Mouse (Mus musculus): ENCODE data around the gene Tecpr1. TPM values are rescaled to one million over a fixed set of nuclear protein-coding genes. Genes with fewer than 3 reads are reported as not detected.
A peak's percentile ranks its signal among the peaks of the same experiment; 100 is the strongest.

The Tecpr1 gene
- total RNA-seq, 2 experiments from 2014 or later, result 31.2 to 32.4 TPM

DNA sequence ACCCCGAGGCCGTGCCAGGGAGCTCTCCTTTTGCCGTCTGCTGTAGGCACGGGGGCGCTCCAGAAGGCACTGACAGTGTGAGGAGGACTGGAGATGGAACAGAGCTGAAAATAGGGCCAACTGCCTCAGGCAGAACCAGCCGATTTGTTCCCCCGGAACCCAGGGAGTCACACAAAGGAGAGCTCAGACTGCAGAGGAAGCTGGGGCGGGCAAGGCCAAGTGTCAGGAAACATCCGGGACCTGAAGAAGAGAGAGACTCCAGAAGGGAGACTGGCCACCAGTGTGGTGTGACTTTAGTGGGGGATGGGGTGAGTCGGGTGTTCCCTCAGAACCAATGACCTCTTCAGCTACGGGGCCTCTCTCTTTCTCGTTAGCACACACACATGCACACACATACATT, 4.1 kb downstream of the Tecpr1 start:
- peak; percentile 24 to 32 for DNase-seq
- intact Hi-C loops (cut with DNase I), result no loop called here

DNA sequence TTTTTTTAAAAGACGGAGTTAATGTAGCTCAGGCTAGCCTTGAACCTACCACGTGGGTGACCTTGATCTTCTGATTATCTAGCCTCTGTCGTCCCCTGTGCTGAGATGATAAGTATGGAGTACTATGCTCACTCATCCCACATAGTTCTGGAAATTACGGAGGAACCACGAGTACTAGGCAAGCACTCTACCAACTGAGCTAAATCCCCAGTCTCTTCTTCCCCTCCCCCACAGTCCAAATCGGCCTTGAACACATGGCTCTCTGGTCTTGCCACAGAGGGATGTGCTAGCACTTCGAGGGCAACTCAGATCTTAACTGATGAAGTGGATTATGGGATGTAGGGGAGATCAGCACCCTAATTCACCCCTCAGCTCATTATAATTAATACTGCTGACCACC, 5.4 kb downstream of the Tecpr1 start:
- intact Hi-C loops (cut with DNase I), result no loop called here
- no peak for DNase-seq

DNA sequence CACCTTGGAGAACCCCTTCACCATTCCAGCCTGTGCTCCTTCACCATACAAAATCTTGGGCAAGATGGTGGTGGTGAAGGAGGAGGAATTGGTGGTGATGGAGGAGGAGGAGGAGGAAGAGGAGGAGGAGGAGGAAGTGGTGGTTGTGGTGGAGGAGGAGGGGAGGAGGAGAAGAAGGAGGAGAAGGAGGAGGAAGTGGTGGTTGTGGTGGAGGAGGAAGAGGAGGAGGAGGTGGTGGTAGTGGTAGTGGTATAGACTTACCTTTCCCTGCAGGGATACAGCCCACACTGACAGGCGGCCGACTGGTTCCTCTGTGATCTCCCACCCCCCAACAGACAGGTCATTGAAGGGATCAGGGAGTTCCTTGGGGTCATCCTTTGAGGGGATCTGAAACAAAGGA, 7.4 kb downstream of the Tecpr1 start:
- no peak for DNase-seq
- intact Hi-C loops (cut with DNase I), result no loop called here

DNA sequence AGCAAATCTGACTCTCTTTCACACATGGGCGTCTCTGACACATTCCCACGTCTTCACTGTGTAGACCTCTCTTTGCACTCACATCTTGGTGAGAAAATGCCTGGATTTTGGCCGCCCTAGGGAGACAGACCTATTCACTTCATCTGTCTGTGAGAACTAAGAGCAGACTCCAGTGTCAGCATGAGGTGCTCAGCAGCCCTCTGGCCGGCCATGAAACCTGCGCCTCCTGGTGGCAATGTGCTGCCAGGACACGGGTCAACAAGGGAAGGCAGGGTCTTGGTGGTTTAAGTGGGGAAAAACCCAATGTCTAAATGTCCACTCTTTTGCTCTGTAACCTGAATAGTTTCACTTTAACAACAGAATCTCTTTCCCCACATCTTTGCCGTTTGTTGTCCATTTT, 9.0 kb downstream of the Tecpr1 start:
- peak; percentile 64 to 82 for DNase-seq
- intact Hi-C loops (cut with DNase I), result loop anchor here (5.0 kb wide), 1 partner anchor 172 kb away; no protein-coding TSS in a partner anchor

DNA sequence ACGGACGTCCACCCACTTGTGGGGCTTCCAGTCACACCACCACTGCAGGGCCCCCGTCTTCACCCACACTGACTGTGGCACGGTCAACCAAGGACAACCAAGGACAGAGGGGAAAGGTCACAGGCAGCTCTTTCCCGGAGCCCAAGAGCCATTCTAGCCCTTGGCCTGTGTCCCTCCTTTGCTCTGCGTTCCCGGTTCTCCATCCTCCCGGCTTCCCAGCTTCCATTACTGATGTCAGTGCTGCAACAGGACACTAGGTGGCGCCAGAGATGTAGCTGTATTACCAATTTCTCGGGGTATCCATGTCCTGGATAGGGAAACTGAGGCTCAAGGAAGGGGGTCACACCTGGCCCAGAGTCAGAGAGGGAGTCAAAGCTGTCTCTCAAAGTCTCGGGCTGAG, 15.9 kb downstream of the Tecpr1 start:
- DNase-seq, result peak in 1 of 2 experiments; percentile 64
- intact Hi-C loops (cut with DNase I), result loop anchor here (2.0 kb wide), 1 partner anchor 527 kb away; no protein-coding TSS in a partner anchor

DNA sequence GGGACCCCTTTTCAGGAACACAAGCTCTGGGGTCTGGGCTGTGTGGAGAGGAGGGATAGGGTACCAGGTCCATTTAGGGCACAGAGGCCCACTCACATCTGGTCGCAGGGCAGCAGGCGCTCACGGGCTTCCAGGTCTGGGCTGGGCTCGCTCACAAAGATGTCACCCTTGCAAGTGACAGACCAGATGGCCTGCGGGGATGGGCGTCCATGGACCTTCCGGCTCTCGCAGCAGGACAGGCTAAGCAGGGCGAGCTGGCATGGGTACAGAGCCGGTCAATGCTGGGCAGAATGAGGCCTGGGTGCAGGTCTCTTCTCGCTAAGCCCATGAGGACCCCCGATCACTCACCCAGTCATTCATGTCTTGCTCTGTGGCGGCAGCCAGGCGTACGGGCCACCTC, 17.3 kb downstream of the Tecpr1 start:
- intact Hi-C loops (cut with DNase I), result loop anchor here (2.0 kb wide), 1 partner anchor 529 kb away; no protein-coding TSS in a partner anchor
- no peak for DNase-seq

DNA sequence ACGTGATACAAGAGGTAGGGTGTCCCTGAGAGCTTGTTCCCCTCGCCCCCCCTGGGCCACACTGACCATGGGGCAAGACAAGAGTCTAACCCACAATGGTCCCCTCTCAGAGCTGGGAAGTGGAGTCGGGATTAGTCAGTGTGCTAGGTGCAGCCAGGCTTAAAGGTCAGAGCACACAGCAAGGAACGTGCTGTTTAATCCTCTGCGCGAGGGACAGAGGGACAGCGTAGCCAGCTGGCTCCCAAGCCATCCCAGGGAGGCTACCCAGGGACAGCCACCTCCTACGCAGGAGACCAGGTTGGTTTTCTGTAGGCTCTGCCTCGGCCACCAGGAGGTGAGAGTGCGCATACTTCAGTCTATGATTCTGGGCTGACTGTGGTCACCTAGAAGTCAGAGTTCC, 18.5 kb downstream of the Tecpr1 start:
- DNase-seq, result no peak
- intact Hi-C loops (cut with DNase I), result no loop called here

DNA sequence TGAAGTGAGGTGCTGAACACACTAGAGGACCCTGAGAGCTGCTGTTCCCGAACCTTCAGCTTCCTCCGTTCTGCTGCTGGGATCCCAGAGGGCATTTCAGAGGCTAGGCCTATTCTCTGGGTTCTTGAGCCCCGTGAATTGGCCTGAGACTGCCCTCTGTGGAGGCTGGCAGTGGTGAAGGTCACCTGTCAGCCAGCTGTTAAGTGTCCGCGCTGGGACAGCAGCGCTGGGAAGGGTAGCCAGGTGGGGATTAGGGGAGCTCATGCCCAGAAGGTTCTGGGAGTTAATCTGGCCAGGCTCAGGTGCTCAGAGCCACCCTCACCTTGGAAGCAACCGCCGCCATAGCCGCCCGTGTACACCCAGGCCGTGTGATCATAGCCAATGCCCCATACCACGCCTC, 19.1 kb downstream of the Tecpr1 start:
- intact Hi-C loops (cut with DNase I), result no loop called here
- no peak for DNase-seq

DNA sequence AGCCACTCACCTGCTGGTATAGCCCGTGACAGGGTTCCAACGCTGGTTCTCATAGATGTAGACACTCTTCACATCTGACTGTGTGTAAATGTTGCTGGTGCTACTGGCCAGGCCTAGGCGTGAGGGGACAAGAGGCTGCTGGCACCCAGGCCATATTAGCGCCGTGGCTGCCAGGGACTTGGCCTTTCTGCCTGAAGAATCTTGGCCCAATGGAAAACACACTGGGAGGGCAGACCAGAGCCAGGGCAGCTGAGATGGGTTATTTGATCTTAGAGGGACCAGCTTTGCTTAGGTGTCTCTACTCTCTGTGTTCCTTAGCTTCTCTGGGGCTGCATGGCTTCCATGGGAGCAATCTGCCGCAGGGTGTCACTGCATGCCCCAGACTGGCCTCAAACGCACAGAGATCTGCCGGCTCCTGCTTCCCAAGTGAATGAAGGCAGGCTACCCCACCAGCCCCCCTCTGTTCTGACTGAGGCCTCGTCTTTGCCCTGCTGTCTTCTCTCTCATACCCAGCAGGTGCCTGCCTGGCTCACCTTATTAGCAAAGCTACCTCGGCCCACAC, 19.9 kb downstream of the Tecpr1 start:
- intact Hi-C loops (cut with DNase I), result no loop called here
- DNase-seq, result no peak

DNA sequence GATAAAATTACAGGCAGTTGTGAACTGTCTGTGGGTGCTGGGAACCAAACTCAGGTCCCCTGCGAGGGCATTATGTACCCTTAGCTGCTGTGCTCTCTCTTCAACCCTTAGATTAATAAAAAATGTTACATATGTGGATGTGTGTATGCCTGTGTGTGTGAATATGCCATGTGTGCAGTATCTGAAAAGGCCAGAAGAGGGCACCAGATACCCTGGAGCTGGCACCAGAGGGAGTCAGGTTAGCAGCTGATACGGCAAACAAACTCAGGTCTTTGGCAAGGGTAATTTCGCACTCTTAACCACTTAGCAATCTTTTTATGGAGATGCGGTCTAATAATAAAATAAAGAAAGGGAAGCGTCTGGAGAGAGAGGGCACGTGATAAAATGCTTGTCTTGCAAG, 21.0 kb downstream of the Tecpr1 start:
- intact Hi-C loops (cut with DNase I), result no loop called here
- DNase-seq, result no peak

DNA sequence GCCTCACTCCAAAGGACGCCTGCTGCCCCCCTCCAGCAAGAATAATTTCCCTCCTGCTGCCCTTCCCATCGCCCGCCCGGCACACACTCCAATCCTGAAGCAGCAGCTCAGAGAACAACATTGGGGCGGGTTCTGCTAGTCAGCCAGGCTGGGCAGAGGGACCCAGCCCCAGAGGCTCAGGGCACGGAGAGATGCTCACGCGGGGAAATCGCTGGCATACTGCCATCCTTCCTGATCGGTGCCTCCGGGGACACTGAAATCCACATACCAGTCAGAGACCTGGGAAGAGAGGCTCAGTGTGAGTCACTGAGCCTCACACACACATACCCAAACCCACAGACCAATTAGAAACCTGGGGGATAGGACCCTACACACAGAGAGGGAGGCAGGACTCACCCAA, 22.8 kb downstream of the Tecpr1 start:
- intact Hi-C loops (cut with DNase I), result no loop called here
- DNase-seq, result no peak

DNA sequence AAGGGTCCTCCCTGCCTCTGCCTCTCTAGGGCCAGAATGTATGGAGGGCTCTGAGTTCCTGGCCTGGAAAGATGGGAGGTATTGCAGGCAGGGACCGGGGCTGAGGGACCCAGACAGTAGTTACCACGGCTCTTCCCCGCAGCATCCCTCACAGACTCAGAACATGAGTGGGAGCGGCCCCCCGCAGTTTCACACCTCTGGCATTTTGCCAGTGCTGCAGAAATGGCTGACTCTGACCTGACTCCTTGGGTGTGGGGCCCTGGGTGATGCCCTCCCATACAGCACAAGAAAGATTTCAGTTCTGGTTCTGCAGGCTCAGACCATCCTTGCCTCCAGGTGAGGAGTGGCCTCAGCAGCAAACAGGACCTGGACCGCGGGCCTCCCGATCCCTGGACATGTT, 27.8 kb downstream of the Tecpr1 start:
- intact Hi-C loops (cut with DNase I), result no loop called here
- DNase-seq, result no peak

DNA sequence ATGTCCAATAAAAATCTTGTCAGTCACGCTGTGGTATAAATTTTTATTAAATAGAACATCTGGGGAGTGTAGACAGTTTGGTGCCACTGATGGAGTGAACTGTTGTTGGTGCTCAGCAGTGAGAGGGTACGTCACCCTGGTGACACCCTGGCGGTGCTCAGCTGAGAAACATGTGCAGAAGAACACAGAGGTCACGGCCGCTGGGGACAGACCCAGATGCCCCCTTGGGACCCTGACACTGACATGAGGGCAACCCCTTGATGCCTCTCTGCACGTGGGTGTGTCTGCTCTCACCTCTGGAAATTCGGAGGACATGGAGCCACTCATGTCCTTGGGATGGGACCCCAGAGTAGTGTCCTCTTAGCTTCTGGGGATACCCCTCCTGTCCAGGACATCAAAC, 29.0 kb downstream of the Tecpr1 start:
- intact Hi-C loops (cut with DNase I), result no loop called here

DNA sequence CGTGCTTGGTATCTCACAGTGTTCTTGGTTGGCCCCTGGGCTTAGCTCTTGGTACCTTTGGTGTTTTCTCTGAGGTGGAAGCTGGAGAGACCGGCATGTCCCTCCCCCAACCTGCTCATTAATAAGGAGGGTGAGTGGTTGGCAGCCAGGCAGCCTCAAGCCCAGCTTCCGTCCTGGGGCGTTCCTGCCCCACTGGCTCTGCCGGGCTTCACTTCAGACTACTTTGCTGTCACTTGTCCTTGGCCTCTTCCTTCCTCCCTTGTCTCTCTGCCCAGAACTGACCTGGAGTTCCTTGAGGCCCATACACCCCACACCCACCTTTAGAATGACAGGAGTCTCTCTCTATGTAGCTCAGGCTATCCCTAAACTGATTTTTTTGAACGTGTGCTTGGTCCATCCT, 30.7 kb downstream of the Tecpr1 start:
- no peak for DNase-seq
- intact Hi-C loops (cut with DNase I), result no loop called here

More for the DNA sequence above, 29.0 kb downstream of the Tecpr1 start:
- DNase-seq, result no peak

DNA sequence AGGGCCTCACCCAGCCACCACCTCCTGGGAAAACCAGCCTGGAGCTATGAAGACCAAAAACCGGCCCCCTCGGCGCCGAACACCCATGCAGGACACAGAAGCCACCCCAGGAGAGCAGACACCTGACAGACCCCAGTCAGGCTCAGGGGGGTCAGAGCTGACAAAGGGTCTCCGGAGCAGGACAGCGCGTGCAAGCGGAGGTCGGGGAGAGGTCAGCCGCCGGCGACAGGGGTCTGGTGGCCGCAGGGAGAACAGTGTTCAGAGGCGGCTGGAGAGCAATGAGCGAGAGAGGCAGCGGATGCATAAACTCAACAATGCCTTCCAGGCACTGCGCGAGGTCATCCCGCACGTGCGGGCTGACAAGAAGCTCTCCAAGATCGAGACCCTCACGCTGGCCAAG, 32.4 kb downstream of the Tecpr1 start:
- intact Hi-C loops (cut with DNase I), result no loop called here

DNA sequence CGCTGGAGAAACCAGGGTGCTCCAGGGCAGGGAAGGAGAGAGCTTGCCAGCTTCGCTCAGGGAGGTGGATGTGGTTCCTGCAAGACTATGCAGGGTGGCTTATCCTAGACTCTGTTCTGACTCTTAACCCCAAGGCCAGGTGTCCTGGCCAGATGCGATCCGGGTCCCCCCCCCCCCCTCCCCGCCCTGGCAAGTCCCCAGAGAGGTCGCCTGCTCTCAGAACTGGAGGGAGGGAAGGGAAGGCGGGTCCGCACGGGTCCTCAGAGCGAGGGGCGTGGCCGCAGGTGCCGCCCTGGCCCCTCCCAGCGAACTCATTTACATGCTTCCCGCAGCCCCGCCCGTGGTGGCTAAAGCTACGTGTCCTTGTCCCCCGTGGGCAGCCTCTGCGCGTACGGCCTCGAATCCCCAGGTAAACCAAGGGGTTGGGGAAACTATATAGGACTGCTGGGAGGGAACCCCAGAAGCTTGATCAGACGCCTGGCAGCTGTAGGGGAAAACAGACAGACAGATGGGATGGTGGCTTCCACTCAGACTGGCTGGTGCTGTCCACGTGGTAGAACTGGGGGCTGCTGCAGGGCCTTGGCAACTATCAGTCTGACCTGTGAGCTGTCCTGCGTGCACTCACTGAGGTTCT, 33.3 kb downstream of the Tecpr1 start, which contains the start of gene Bhlha15:
Gene Bhlha15, plus strand, starts transcription at position 337 of the 634 bp plus-strand sequence.
- peak; percentile 32 to 41 for DNase-seq
- intact Hi-C loops (cut with DNase I), result no loop called here

More for the DNA sequence above, 32.4 kb downstream of the Tecpr1 start:
- DNase-seq, result no peak

DNA sequence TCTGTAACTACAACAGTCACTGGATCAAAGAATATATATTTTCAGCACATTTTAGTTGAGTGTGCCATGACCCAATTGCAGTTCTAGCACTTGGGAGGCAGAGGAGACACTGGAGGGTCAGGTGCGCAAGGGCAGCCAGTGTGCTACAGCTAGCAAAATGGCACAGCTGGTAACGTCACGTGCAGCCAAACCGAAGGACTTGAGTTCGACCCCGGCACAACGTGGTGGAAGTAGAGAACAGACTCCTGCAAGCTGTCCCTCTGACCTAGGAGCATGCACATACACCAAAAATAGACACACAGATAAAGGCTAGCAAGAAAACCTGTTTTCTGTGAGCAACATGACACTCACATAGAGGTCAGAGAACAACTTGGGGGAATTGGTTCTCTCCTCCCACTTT, 34.1 kb downstream of the Tecpr1 start:
- intact Hi-C loops (cut with DNase I), result no loop called here

DNA sequence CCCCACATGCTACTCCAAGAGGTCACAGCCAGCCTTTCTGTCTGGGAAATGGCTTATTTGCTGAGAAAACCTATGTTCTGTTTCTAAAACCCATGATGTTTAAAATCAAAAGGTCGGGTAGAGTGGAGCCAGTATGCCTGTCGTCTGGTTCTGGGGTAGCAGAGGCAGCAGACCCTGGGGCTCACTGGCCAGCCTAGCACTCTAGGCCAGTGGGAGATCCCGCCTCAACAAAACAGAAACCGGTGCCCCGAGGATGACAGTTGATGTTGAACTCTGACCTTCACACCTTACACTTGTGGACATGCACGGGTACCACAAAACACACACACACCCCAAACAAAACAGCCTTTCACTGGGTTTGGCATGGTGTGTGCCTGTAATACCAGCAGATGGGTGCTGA, 35.0 kb downstream of the Tecpr1 start:
- no peak for DNase-seq
- intact Hi-C loops (cut with DNase I), result no loop called here

More for the DNA sequence above, 34.1 kb downstream of the Tecpr1 start:
- DNase-seq, result no peak

DNA sequence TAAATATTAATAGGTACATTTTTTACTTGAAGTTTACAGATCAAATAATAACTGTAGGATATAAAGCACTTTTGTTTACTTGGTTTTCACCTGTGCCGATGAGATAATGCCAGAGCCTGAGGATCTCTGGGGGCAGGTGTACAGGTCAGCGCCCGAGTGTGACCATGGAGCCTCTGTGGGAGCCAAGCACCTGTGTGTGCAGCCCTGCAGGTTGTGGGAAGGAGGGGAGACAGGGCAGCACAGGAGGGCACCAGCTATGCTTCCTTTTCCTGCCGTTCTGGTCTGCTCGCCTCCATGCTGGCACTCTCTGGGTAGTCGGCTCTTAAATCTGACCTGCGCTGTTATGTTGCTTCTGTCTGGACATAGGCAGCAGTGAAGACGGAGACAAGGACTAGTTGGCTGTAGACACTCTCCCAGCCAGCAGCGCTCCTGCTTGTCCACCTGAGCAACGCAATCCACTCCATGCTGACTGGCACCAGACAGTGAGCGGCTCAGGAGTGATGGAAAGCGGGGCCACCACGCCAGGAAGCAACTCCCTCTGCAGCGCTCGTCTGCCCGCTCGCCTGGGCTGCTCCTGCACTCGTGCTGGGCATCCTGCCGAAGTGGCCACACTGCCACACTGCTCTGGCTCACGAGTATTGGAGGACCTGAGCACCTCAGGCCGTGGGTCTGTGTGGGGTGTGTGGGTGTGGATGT, 38.9 kb downstream of the Tecpr1 start:
- intact Hi-C loops (cut with DNase I), result no loop called here
- no peak for DNase-seq

DNA sequence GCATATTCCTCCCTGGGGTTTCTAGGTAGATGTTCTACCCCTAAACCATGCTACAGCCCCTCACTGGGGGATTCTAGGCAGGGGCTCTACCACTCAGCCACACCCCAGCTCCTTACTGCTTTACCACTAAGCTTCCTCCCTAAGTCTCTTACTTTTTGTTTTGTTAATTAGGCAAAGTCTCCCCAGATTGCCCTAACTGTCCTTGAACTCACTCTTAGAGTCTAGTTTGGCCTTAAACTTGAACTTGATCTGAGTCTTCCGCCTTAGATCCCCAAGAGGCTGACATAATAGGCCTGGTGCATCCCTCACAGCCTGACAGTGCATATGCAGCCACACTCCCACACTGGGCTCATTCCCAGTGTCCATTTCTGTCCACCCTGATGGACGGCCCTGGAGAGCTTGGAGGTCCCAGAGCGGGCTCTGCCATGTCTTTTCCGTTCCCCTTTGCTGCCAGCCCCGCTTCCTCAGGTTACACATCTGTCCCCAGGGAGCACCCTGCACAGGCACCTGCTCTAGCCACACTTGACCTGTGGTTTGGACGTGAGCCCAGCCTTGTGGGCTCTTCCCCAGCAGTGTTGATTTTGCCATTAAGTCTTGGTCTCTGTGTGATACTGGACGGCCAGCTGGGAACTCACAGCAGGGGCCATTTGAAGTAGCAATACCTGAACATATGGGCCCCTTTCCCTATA, 39.6 kb downstream of the Tecpr1 start:
- intact Hi-C loops (cut with DNase I), result no loop called here
- DNase-seq, result no peak

DNA sequence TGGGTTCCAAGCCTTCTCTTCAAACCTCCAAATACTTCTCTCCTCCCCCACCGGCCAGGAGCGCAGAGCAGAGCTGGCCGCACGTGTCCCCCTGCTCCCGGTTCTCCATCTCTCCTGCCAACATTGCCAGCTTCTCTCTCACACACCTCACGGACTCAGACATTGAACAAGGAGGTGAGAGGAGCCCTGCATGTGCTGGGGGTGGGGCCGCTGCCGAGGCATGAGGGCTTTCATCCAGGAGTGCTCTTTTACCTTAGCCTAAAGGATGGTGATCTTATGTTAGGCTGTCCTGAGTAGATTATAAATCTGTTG, 40.2 kb downstream of the Tecpr1 start:
- no peak for DNase-seq
- intact Hi-C loops (cut with DNase I), result no loop called here
